Mouse (Mus musculus) hindbrain, postnatal 0 days (tissue): ENCODE data around the gene Aldh3b3. TPM values are rescaled to one million over a fixed set of nuclear protein-coding genes. Genes with fewer than 3 reads are reported as not detected.

Source experiments
- ATAC-seq: fragments of 200-750 bp; cut with Nextera tagmentation; 2 replicates; pipeline ENCODE4 v1.8.0; 2017; ENCODE audit warnings: mild to moderate bottlenecking, moderate TSS enrichment, moderate library complexity
- DNase-seq: peaks from one replicate; pipeline ENCODE4 v3.0.0-alpha.2; 2015; ENCODE audit warnings: low spot score
- H3K27ac ChIP-seq: fragments of 300-500 bp; sonication (generic); 2 replicates; pipeline ENCODE4 v1.5.1; 2014; ENCODE audit warnings: mild to moderate bottlenecking
- H3K27me3 ChIP-seq: fragments of 300-500 bp; sonication (generic); 2 replicates; pipeline ENCODE4 v1.6.1; 2014; ENCODE audit warnings: low read length, mixed read lengths; ENCODE audit not compliant: insufficient read depth
- H3K36me3 ChIP-seq: fragments of 300-500 bp; sonication (generic); 2 replicates; pipeline ENCODE4 v1.6.1; 2014; ENCODE audit warnings: low read length, mixed read lengths; ENCODE audit not compliant: insufficient read depth
- H3K4me1 ChIP-seq: fragments of 300-500 bp; sonication (generic); 2 replicates; pipeline ENCODE4 v1.6.1; 2014; ENCODE audit warnings: antibody characterized with exemption, low read length, mixed read lengths; ENCODE audit not compliant: insufficient read depth
- H3K4me2 ChIP-seq: fragments of 300-500 bp; sonication (generic); 2 replicates; pipeline ENCODE4 v1.6.1; 2014; ENCODE audit warnings: low read depth, mild to moderate bottlenecking, low read length, moderate library complexity, mixed read lengths
- H3K4me3 ChIP-seq: fragments of 300-500 bp; sonication (generic); 2 replicates; pipeline ENCODE4 v1.5.1; 2014; ENCODE audit warnings: low read length
- H3K9ac ChIP-seq: fragments of 300-500 bp; sonication (generic); replicated peaks from 2 replicates; pipeline ENCODE4 v1.6.1; 2014; ENCODE audit warnings: mild to moderate bottlenecking, low read length, moderate library complexity, mixed read lengths
- H3K9me3 ChIP-seq: fragments of 300-500 bp; sonication (generic); 2 replicates; pipeline ENCODE4 v1.6.1; 2016; ENCODE audit warnings: low read length, mixed read lengths
- CTCF ChIP-seq: IDR thresholded peaks from 2 replicates; pipeline ENCODE4 v1.5.1; 2016; ENCODE audit warnings: antibody characterized with exemption, control low read depth, low read depth
- WGBS: fragments of 180-500 bp; shearing (Covaris S2); extraction: QIAGEN DNeasy Blood & Tissue Kit; methylation state at CpG from one replicate; pipeline ENCODE4 v1.1.7; 2014; 5-methylcytosine and 5-hydroxymethylcytosine counted together
- polyA plus RNA-seq: library from polyadenylated mRNA; unstranded; fragments of >200 nt; fragmentation: Nextera tagmentation; extraction: Ambion mirVana; gene quantifications from 2 replicates; pipeline ENCODE4 v1.2.1, GENCODE M21; 2015
- total RNA-seq: library from RNA; depleted of rRNA; stranded (reverse); fragments of >200 nt; gene quantifications from 2 replicates; pipeline ENCODE4 v1.2.3, GENCODE M21; 2014; rRNA removed

Aldh3b3 gene
- total and polyA plus RNA-seq, 2 experiments from 2014 or later: not detected

DNA sequence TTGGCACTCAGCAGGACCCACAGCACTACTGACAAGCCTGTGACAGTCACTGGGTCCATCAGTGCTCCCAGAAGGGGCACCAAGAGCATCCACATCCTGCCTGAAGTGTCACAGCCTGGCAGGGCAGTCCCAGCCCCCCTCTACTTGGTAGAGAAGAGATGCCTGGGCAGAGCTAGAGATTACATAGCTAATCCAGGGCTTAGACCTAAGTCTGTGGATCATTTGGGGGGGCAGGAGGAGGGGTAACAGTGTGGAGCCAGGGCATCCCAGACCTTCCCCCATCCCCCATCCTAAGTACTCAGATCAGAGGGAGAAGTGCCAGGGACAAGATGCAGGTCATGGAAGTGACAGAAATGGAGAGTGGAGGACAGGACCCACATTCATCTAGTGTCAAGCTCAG, 56.4 kb downstream of the Aldh3b3 start:
- DNase-seq (no peak), ATAC-seq (no peak)
- H3K27me3 ChIP-seq: no peaks in the 10 kb centered on the region
- H3K9ac ChIP-seq: no peak overlapping the region
- peaks cover 4% of the 10 kb centered on the region; the same call in 1 of the 2 replicates for H3K36me3 ChIP-seq
- TF ChIP-seq CTCF: no peak
- H3K4me2 ChIP-seq: no peak overlapping the region
- H3K9me3 ChIP-seq: no peaks in the 10 kb centered on the region
- no peak overlapping the region for H3K27ac ChIP-seq
- H3K4me1 ChIP-seq: peaks cover 6% of the 10 kb centered on the region
- H3K4me3 ChIP-seq: no peak overlapping the region

GRCm38 (mm10) chr19:4015635-4016034, 57.2 kb downstream of the Aldh3b3 start:
- 63% methylated on average over 5 of the region's 5 CpGs for WGBS
- Histone ChIP-seq H3K4me3 (no peak overlapping the region), H3K9ac (no peak overlapping the region), H3K27me3 (no peaks in the 10 kb centered on the region), H3K4me2 (no peak overlapping the region), H3K27ac (no peak overlapping the region), H3K36me3 (no peaks in the 10 kb centered on the region), H3K9me3 (no peaks in the 10 kb centered on the region), H3K4me1 (peaks cover 6% of the 10 kb centered on the region)
- DNase-seq (no peak), ATAC-seq (no peak)
- TF ChIP-seq CTCF: no peak

DNA sequence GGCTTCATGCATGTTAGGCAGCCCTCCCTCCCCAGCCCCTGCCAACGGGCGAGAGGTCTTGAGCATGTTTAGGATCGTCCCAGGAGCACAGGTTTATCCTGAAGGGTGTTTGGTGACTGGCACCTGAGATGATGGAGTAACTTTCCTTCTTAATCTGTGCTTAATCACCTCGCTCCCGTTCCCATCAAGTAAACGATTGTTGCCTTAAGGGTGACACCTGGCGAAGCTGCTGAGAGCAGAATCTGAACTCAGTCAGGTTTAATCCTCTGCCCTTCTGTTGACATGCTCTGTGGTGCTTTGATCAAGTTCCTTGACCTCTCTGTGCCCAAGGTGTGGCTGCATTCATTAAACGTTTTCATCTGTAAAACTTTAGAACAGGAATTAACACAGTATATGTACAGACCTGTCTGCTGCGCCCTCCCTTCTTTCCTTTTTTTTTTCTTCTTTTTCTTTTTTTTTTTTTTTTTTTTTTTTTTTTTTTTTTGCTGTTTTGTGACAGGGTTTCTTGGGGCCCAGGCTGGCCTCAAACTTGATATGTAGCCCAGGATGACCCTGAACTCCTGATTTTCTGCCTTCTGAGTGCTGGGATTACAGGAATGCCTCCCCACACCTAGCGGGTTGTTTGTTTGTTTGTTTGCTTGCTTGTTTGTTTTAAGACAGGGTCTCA, 59.6 kb downstream of the Aldh3b3 start:
- WGBS: 68% methylated on average over 10 of the region's 10 CpGs
- no peaks in the 10 kb centered on the region for H3K9me3 ChIP-seq
- H3K9ac ChIP-seq: no peak overlapping the region
- H3K27me3 ChIP-seq: no peaks in the 10 kb centered on the region
- H3K4me1 ChIP-seq: no peaks in the 10 kb centered on the region
- H3K36me3 ChIP-seq: no peaks in the 10 kb centered on the region
- no peak overlapping the region for H3K27ac ChIP-seq
- ATAC-seq: no peak
- no peak for DNase-seq
- H3K4me3 ChIP-seq: no peak overlapping the region
- H3K4me2 ChIP-seq: no peak overlapping the region
- TF ChIP-seq CTCF: no peak

GRCm38 (mm10) chr19:4018743-4019583, 60.5 kb downstream of the Aldh3b3 start:
- peak; percentile 93 for ATAC-seq
- Histone ChIP-seq H3K27ac (0 out of 2 replicates have a peak overlapping the region, but pooled peaks have one; percentile 41), H3K36me3 (no peaks in the 10 kb centered on the region), H3K27me3 (no peaks in the 10 kb centered on the region), H3K9ac (no peak overlapping the region), H3K9me3 (no peaks in the 10 kb centered on the region), H3K4me2 (no peak overlapping the region), H3K4me3 (no peak overlapping the region), H3K4me1 (no peaks in the 10 kb centered on the region)
- TF ChIP-seq CTCF: peak; percentile 84
- WGBS: 19% methylated on average over 18 of the region's 18 CpGs
- peak; percentile 92 for DNase-seq

Other genes with a start within 250 kb of the Aldh3b3 start
- 43.5 and 54.8 TPM in 2 replicates for gene Kmt5b, start 191.2 kb upstream of the Aldh3b3 start, total RNA-seq
- 32.8 and 35.0 TPM in 2 replicates for gene Kmt5b, start 191.2 kb upstream of the Aldh3b3 start, polyA plus RNA-seq
- gene Chka, start 106.9 kb upstream of the Aldh3b3 start, total RNA-seq: 57.3 and 68.9 TPM in 2 replicates
- 53.9 and 57.3 TPM in 2 replicates for gene Chka, start 106.9 kb upstream of the Aldh3b3 start, polyA plus RNA-seq
- gene Tcirg1, start 51.5 kb upstream of the Aldh3b3 start, total RNA-seq: 35.4 and 44.0 TPM in 2 replicates
- gene Tcirg1, start 51.5 kb upstream of the Aldh3b3 start, polyA plus RNA-seq: 16.8 and 17.3 TPM in 2 replicates
- gene Ndufs8, start 45.9 kb upstream of the Aldh3b3 start, total RNA-seq: 212 and 221 TPM in 2 replicates
- gene Ndufs8, start 45.9 kb upstream of the Aldh3b3 start, polyA plus RNA-seq: 366 and 367 TPM in 2 replicates
- 2.2 and 3.0 TPM in 2 replicates for gene Aldh3b1, start 28.8 kb upstream of the Aldh3b3 start, total RNA-seq
- gene Aldh3b1, start 28.8 kb upstream of the Aldh3b3 start, polyA plus RNA-seq: 3.5 and 4.3 TPM in 2 replicates
- gene Unc93b1, start 23.5 kb upstream of the Aldh3b3 start, total RNA-seq: 12.8 and 19.9 TPM in 2 replicates
- gene Unc93b1, start 23.5 kb upstream of the Aldh3b3 start, polyA plus RNA-seq: 15.3 and 16.3 TPM in 2 replicates
- 0.32 and 1.1 TPM in 2 replicates for gene Aldh3b2, start 13.7 kb downstream of the Aldh3b3 start, total RNA-seq
- 0.95 and 1.4 TPM in 2 replicates for gene Aldh3b2, start 13.7 kb downstream of the Aldh3b3 start, polyA plus RNA-seq
- gene Acy3, start 27.9 kb downstream of the Aldh3b3 start, total RNA-seq: 3.3 and 7.3 TPM in 2 replicates
- 2.8 and 3.5 TPM in 2 replicates for gene Acy3, start 27.9 kb downstream of the Aldh3b3 start, polyA plus RNA-seq
- gene Tbx10, start 34.1 kb downstream of the Aldh3b3 start, total RNA-seq: not detected in 2 replicates
- 0.36 and 0.39 TPM in 2 replicates for gene Tbx10, start 34.1 kb downstream of the Aldh3b3 start, polyA plus RNA-seq
- 23.5 and 29.1 TPM in 2 replicates for gene Nudt8, start 41.9 kb downstream of the Aldh3b3 start, total RNA-seq
- gene Nudt8, start 41.9 kb downstream of the Aldh3b3 start, polyA plus RNA-seq: 25.9 and 26.0 TPM in 2 replicates
- 2.5 and 3.5 TPM in 2 replicates for gene Gm49405, start 42.0 kb downstream of the Aldh3b3 start, total RNA-seq
- 2.1 and 2.2 TPM in 2 replicates for gene Gm49405, start 42.0 kb downstream of the Aldh3b3 start, polyA plus RNA-seq
- 3.7 and 3.9 TPM in 2 replicates for gene Doc2g, start 44.7 kb downstream of the Aldh3b3 start, total RNA-seq
- gene Doc2g, start 44.7 kb downstream of the Aldh3b3 start, polyA plus RNA-seq: 3.5 and 3.7 TPM in 2 replicates
- gene Ndufv1, start 54.2 kb downstream of the Aldh3b3 start, total RNA-seq: 160 and 203 TPM in 2 replicates
- gene Ndufv1, start 54.2 kb downstream of the Aldh3b3 start, polyA plus RNA-seq: 285 and 291 TPM in 2 replicates
- gene Gstp1, start 79.3 kb downstream of the Aldh3b3 start, total RNA-seq: 317 and 335 TPM in 2 replicates
- 575 and 599 TPM in 2 replicates for gene Gstp1, start 79.3 kb downstream of the Aldh3b3 start, polyA plus RNA-seq
- gene Gstp2, start 87.4 kb downstream of the Aldh3b3 start, total RNA-seq: 0.52 TPM in 1 of 2 replicates, not detected in the other
- 2.2 and 3.0 TPM in 2 replicates for gene Gstp2, start 87.4 kb downstream of the Aldh3b3 start, polyA plus RNA-seq
- gene Gstp3, start 100.9 kb downstream of the Aldh3b3 start, total RNA-seq: not detected in 2 replicates
- gene Gstp3, start 100.9 kb downstream of the Aldh3b3 start, polyA plus RNA-seq: not detected in 2 replicates
- not detected in 2 replicates for gene Cabp2, start 122.9 kb downstream of the Aldh3b3 start, total RNA-seq
- not detected in 2 replicates for gene Cabp2, start 122.9 kb downstream of the Aldh3b3 start, polyA plus RNA-seq
- 49.4 and 57.5 TPM in 2 replicates for gene Cdk2ap2, start 138.5 kb downstream of the Aldh3b3 start, total RNA-seq
- 63.9 and 64.6 TPM in 2 replicates for gene Cdk2ap2, start 138.5 kb downstream of the Aldh3b3 start, polyA plus RNA-seq
- 134 and 142 TPM in 2 replicates for gene Pitpnm1, start 141.4 kb downstream of the Aldh3b3 start, total RNA-seq
- 88.0 and 91.9 TPM in 2 replicates for gene Pitpnm1, start 141.4 kb downstream of the Aldh3b3 start, polyA plus RNA-seq
- gene Aip, start 167.2 kb downstream of the Aldh3b3 start, total RNA-seq: 33.4 and 38.2 TPM in 2 replicates
- gene Aip, start 167.2 kb downstream of the Aldh3b3 start, polyA plus RNA-seq: 89.4 and 94.3 TPM in 2 replicates
- gene Gpr152, start 181.1 kb downstream of the Aldh3b3 start, total RNA-seq: 0.37 TPM in 1 of 2 replicates, not detected in the other
- gene Gpr152, start 181.1 kb downstream of the Aldh3b3 start, polyA plus RNA-seq: 0.05 TPM in 1 of 2 replicates, not detected in the other
- not detected in 2 replicates for gene Cabp4, start 185.4 kb downstream of the Aldh3b3 start, total RNA-seq
- 0.29 and 0.51 TPM in 2 replicates for gene Cabp4, start 185.4 kb downstream of the Aldh3b3 start, polyA plus RNA-seq
- gene Coro1b, start 190.0 kb downstream of the Aldh3b3 start, total RNA-seq: 71.5 and 137 TPM in 2 replicates
- 90.7 and 114 TPM in 2 replicates for gene Coro1b, start 190.0 kb downstream of the Aldh3b3 start, polyA plus RNA-seq
- 1.0 TPM in 1 of 2 replicates, not detected in the other for gene Ptprcap, start 195.0 kb downstream of the Aldh3b3 start, total RNA-seq
- 0.40 and 0.44 TPM in 2 replicates for gene Ptprcap, start 195.0 kb downstream of the Aldh3b3 start, polyA plus RNA-seq
- gene Rps6kb2, start 204.7 kb downstream of the Aldh3b3 start, total RNA-seq: 17.6 and 24.7 TPM in 2 replicates
- gene Rps6kb2, start 204.7 kb downstream of the Aldh3b3 start, polyA plus RNA-seq: 49.6 and 56.5 TPM in 2 replicates
- 5.5 and 8.3 TPM in 2 replicates for gene Carns1, start 216.8 kb downstream of the Aldh3b3 start, total RNA-seq
- 7.1 and 7.5 TPM in 2 replicates for gene Carns1, start 216.8 kb downstream of the Aldh3b3 start, polyA plus RNA-seq
- 2.7 and 3.8 TPM in 2 replicates for gene Tbc1d10c, start 232.6 kb downstream of the Aldh3b3 start, total RNA-seq
- gene Tbc1d10c, start 232.6 kb downstream of the Aldh3b3 start, polyA plus RNA-seq: 0.95 and 1.4 TPM in 2 replicates
- gene Ppp1ca, start 233.4 kb downstream of the Aldh3b3 start, total RNA-seq: 502 and 597 TPM in 2 replicates
- gene Ppp1ca, start 233.4 kb downstream of the Aldh3b3 start, polyA plus RNA-seq: 564 and 571 TPM in 2 replicates
- gene Rad9a, start 243.0 kb downstream of the Aldh3b3 start, total RNA-seq: 15.8 and 25.8 TPM in 2 replicates
- 13.7 and 14.6 TPM in 2 replicates for gene Rad9a, start 243.0 kb downstream of the Aldh3b3 start, polyA plus RNA-seq